Mouse (Mus musculus) stomach, postnatal 0 days (tissue): Measurements from ENCODE around the gene Kifc5b. TPM values are rescaled to one million over a fixed set of nuclear protein-coding genes. Genes with fewer than 3 reads are reported as not detected.

ENCODE experiments used
- ATAC-seq: fragments of 200-750 bp; cut with Nextera tagmentation; 2 replicates; pipeline ENCODE4 v1.8.0; 2017; ENCODE audit not compliant: low FRiP score, low TSS enrichment
- DNase-seq: peaks from one replicate; pipeline ENCODE4 v3.0.0-alpha.2; 2016; ENCODE audit warnings: low spot score
- H3K27ac ChIP-seq: fragments of 300-500 bp; sonication (generic); replicated peaks from 2 replicates; pipeline ENCODE4 v1.5.1; 2014; ENCODE audit warnings: mild to moderate bottlenecking, control low read depth
- H3K27me3 ChIP-seq: fragments of 300-500 bp; sonication (generic); 2 replicates; pipeline ENCODE4 v1.6.1; 2014; ENCODE audit warnings: low read length; ENCODE audit not compliant: control insufficient read depth, insufficient read depth
- H3K36me3 ChIP-seq: fragments of 300-500 bp; sonication (generic); 2 replicates; pipeline ENCODE4 v1.6.1; 2014; ENCODE audit warnings: low read length, mixed read lengths; ENCODE audit not compliant: control insufficient read depth, insufficient read depth
- H3K4me1 ChIP-seq: fragments of 300-500 bp; sonication (generic); replicated peaks from 2 replicates; pipeline ENCODE4 v1.6.1; 2014; ENCODE audit warnings: antibody characterized with exemption; ENCODE audit not compliant: control insufficient read depth, insufficient read depth
- H3K4me2 ChIP-seq: fragments of 300-500 bp; sonication (generic); replicated peaks from 2 replicates; pipeline ENCODE4 v1.6.1; 2014; ENCODE audit warnings: low read depth, mild to moderate bottlenecking, control low read depth, moderate library complexity
- H3K4me3 ChIP-seq: fragments of 300-500 bp; sonication (generic); 2 replicates; pipeline ENCODE4 v1.5.1; 2014; ENCODE audit warnings: low read depth, low read length, control low read depth
- H3K9ac ChIP-seq: fragments of 300-500 bp; sonication (generic); 2 replicates; pipeline ENCODE4 v1.6.1; 2014; ENCODE audit warnings: mild to moderate bottlenecking, low read length, control low read depth, mixed read lengths
- H3K9me3 ChIP-seq: fragments of 300-500 bp; sonication (generic); 2 replicates; pipeline ENCODE4 v1.6.1; 2016; ENCODE audit warnings: low read length; ENCODE audit not compliant: control insufficient read depth
- CTCF ChIP-seq: IDR thresholded peaks from 2 replicates; pipeline ENCODE4 v1.5.1; 2016; ENCODE audit warnings: antibody characterized with exemption, low read depth, mild to moderate bottlenecking, moderate library complexity
- EP300 ChIP-seq: optimal IDR thresholded peaks from 2 replicates; pipeline ENCODE3; 2016; ENCODE audit warnings: antibody characterized with exemption
- WGBS: fragments of 180-500 bp; shearing (Covaris S2); extraction: QIAGEN DNeasy Blood & Tissue Kit; methylation state at CpG from one replicate; pipeline ENCODE4 v1.1.7; 2014; 5-methylcytosine and 5-hydroxymethylcytosine counted together
- polyA plus RNA-seq: library from polyadenylated mRNA; unstranded; fragments of >200 nt; fragmentation: Nextera tagmentation; extraction: Ambion mirVana; gene quantifications from 2 replicates; pipeline ENCODE4 v1.2.1, GENCODE M21; 2015

Gene Kifc5b
- polyA plus RNA-seq, 1 experiment from 2014 or later, result 1.5 TPM

GRCm38 (mm10) chr17:26879235-26879634 lies 37.7 kb upstream of the Kifc5b start:
- Histone ChIP-seq H3K9ac (no peak overlapping the region), H3K27me3 (no peaks in the 10 kb centered on the region), H3K27ac (no peak overlapping the region), H3K4me3 (no peak overlapping the region), H3K36me3 (no peaks in the 10 kb centered on the region), H3K4me2 (no peak overlapping the region), H3K9me3 (no peaks in the 10 kb centered on the region), H3K4me1 (no peaks in the 10 kb centered on the region)
- DNase-seq (no peak), ATAC-seq (no peak)
- WGBS, result 76% methylated on average over 6 of the region's 6 CpGs
- peak; percentile 36 for TF ChIP-seq CTCF
- no peak for TF ChIP-seq EP300

GRCm38 (mm10) chr17:26882706-26883105 lies 34.2 kb upstream of the Kifc5b start:
- H3K27ac ChIP-seq, result no peak overlapping the region

DNA sequence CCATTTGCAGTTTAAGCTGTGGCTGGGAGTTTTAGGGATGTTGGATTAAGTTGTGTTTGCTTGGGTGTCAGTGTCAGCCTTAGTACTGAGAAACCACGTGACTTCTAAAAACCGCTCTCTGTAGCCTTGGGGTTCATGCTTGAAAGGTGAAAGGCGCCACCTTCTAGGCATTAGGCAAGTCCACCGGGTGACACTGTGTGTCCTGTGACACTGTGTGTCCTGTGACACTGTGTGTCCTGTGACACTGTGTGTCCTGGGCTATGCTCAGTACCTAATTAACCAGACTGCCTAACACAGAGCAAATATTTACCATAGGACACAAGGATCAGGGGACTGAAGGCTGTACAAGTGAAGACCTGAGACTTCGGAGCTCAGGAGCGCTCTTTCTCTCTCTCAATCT lies 33.3 kb upstream of the Kifc5b start:
- H3K4me3 ChIP-seq, result no peak overlapping the region
- DNase-seq, result no peak
- H3K27me3 ChIP-seq, result no peaks in the 10 kb centered on the region
- H3K36me3 ChIP-seq, result no peaks in the 10 kb centered on the region
- WGBS, result 69% methylated on average over 6 of the region's 6 CpGs
- no peak overlapping the region for H3K9ac ChIP-seq
- no peak for ATAC-seq
- no peak overlapping the region for H3K4me2 ChIP-seq
- peaks cover 6% of the 10 kb centered on the region; the same call in 1 of the 2 replicates for H3K4me1 ChIP-seq
- H3K27ac ChIP-seq, result no peak overlapping the region
- no peaks in the 10 kb centered on the region for H3K9me3 ChIP-seq
- TF ChIP-seq EP300 (no peak), CTCF (no peak)

More at GRCm38 (mm10) chr17:26882706-26883105, 34.2 kb upstream of the Kifc5b start:
- H3K4me2 ChIP-seq, result no peak overlapping the region
- peaks cover 6% of the 10 kb centered on the region; the same call in 1 of the 2 replicates for H3K4me1 ChIP-seq
- H3K27me3 ChIP-seq, result no peaks in the 10 kb centered on the region
- H3K9me3 ChIP-seq, result no peaks in the 10 kb centered on the region
- H3K9ac ChIP-seq, result no peak overlapping the region
- TF ChIP-seq CTCF (no peak), EP300 (no peak)
- H3K36me3 ChIP-seq, result no peaks in the 10 kb centered on the region
- DNase-seq, result no peak
- no peak overlapping the region for H3K4me3 ChIP-seq
- ATAC-seq, result no peak
- 53% methylated on average over 1 of the region's 1 CpGs for WGBS

- ATAC-seq (peak; percentile 52; the same call in 1 of the 2 replicates), DNase-seq (peak; percentile 79)
- TF ChIP-seq EP300 (no peak), CTCF (peak; percentile 69)
- Histone ChIP-seq H3K9me3 (no peaks in the 10 kb centered on the region), H3K27ac (peak overlapping the region; percentile 59), H3K9ac (peak overlapping the region; percentile 45), H3K36me3 (no peaks in the 10 kb centered on the region), H3K27me3 (no peaks in the 10 kb centered on the region), H3K4me1 (peaks cover 6% of the 10 kb centered on the region; the same call in 1 of the 2 replicates), H3K4me2 (peak overlapping the region; percentile 66), H3K4me3 (peak overlapping the region; percentile 39)
- WGBS, result 16% methylated on average over 25 of the region's 25 CpGs
Measured at GRCm38 (mm10) chr17:26884995-26885926, 31.6 kb upstream of the Kifc5b start.

- WGBS, result 9% methylated on average over 30 of the region's 30 CpGs
- peak; percentile 89 for DNase-seq
- no peaks in the 10 kb centered on the region for H3K9me3 ChIP-seq
- H3K9ac ChIP-seq, result no peak overlapping the region
- no peak for TF ChIP-seq EP300
- peak; percentile 100 for TF ChIP-seq CTCF
- peak overlapping the region; percentile 39 for H3K4me3 ChIP-seq
- peaks cover 6% of the 10 kb centered on the region; the same call in 1 of the 2 replicates for H3K4me1 ChIP-seq
- peak; percentile 91 for ATAC-seq
- peak overlapping the region; percentile 66 for H3K4me2 ChIP-seq
- no peaks in the 10 kb centered on the region for H3K27me3 ChIP-seq
- H3K36me3 ChIP-seq, result no peaks in the 10 kb centered on the region
- 0 out of 2 replicates have a peak overlapping the region, but pooled peaks have one; percentile 24 for H3K27ac ChIP-seq
Measured at GRCm38 (mm10) chr17:26886047-26886749, 30.7 kb upstream of the Kifc5b start.
